In the genomic region with DNA sequence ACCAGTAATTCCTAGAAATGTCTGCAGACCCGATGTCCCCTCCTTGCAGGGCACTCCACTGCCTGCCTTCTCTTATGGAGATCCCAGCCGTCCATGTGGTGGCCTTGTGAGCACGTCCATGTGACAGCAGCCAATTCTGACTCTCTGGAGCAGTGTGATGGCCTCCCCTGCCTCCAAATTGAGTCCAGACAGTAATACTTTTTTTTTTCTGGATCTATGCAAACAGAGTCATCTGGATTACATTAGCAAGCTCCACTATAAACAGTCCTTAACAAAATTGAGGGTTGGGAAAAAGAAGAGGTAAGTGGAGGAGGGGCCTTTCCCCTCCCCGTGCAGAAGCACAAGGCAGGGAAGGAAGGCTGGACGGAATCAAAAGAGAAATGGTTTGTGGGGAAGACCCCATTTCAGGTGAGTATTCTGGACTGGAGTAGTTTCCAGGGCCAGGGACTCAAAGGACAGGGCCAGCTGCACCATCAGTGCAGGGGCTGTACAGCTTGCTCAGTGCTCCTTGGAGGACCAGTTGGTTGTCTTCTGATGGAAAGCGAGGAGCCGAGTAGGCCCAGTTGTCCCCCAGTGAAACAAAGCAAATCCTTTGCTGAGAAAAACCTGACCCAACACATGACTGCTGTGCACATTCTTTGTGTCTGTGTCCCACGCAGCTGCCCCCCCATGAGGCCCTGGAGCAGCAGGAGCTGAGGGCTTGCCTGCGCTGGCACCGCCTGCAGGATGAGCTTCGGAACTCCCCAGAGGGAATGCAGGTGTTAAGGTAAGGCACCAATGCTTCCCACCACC, we compare ENCODE assay signal across 10 mouse cellular contexts.
DNase-seq lines count a peak whose midpoint lies in the region; ATAC-seq and TF ChIP-seq lines count a peak whose summit lies in the region.
"Had no signal": no experiment of that assay in that cellular context is flagged by ENCODE, and none has a peak within 500 bp of the region (broad histone marks: within the 10 kb centered on the region; RNA-seq: fewer than 3 reads in every experiment).

No protein-coding gene starts in this region.

- ATAC-seq in heart, embryonic 13.5 days (ENCODE audit: extremely low read depth, insufficient number of reproducible peaks, low FRiP score, low TSS enrichment) = no peak
- ATAC-seq in limb, embryonic 14.5 days (ENCODE audit: low FRiP score, low read depth) = peak; percentile 74
- no peak for ATAC-seq in liver, embryonic 12.5 days

- TF ChIP-seq CTCF in ES-Bruce4 (IDR thresholded peaks at IDR 0.05; ENCODE audit: low read depth, low read length) = no peak

- TF ChIP-seq EP300 in ES-Bruce4 (IDR thresholded peaks at IDR 0.05; ENCODE audit: insufficient read depth, low read depth, low read length) = peak; percentile 45; the same call in 1 of the 2 replicates

- H3K4me2 ChIP-seq in heart, embryonic 13.5 days = no peak overlapping the region
- peak overlapping the region; percentile 10; the same call in 1 of the 2 replicates for H3K4me2 ChIP-seq in limb, embryonic 14.5 days (replicated peaks; ENCODE audit: low read depth, low read length, severe bottlenecking)
- no peak overlapping the region for H3K4me2 ChIP-seq in liver, embryonic 12.5 days
- H3K4me2 ChIP-seq: liver, embryonic 15.5 days had no signal

- peaks cover 28% of the 10 kb centered on the region for H3K4me1 ChIP-seq in heart, embryonic 13.5 days
- peaks cover 1% of the 10 kb centered on the region for H3K4me1 ChIP-seq in ES-Bruce4 (ENCODE audit: control insufficient read depth, insufficient read depth, low read length)
- H3K4me1 ChIP-seq in embryonic facial prominence, embryonic 10.5 days = peaks cover 48% of the 10 kb centered on the region
- H3K4me1 ChIP-seq in limb, embryonic 14.5 days (ENCODE audit: control insufficient read depth, insufficient read depth, low read length) = peaks cover 26% of the 10 kb centered on the region
- 0 out of 2 replicates have a peak, but pooled peaks cover 4% of the 10 kb centered on the region for H3K4me1 ChIP-seq in liver, embryonic 12.5 days
- H3K4me1 ChIP-seq: liver, embryonic 15.5 days had no signal

- H3K27me3 ChIP-seq in heart, embryonic 13.5 days (replicated peaks) = no peaks in the 10 kb centered on the region
- no peaks in the 10 kb centered on the region for H3K27me3 ChIP-seq in ES-Bruce4 (ENCODE audit: control insufficient read depth, insufficient read depth, low read length, poor library complexity, severe bottlenecking)
- no peaks in the 10 kb centered on the region for H3K27me3 ChIP-seq in embryonic facial prominence, embryonic 10.5 days (replicated peaks; ENCODE audit: low read depth, poor library complexity, severe bottlenecking)
- H3K27me3 ChIP-seq in limb, embryonic 14.5 days (ENCODE audit: control insufficient read depth, insufficient read depth, low read length) = no peaks in the 10 kb centered on the region
- no peaks in the 10 kb centered on the region for H3K27me3 ChIP-seq in liver, embryonic 12.5 days (replicated peaks)
- H3K27me3 ChIP-seq: liver, embryonic 15.5 days had no signal

- no peak overlapping the region for H3K4me3 ChIP-seq in heart, embryonic 13.5 days
- H3K4me3 ChIP-seq in ES-Bruce4 (ENCODE audit: low read depth, low read length) = no peak overlapping the region
- peak overlapping the region; percentile 32; the same call in 1 of the 2 replicates for H3K4me3 ChIP-seq in embryonic facial prominence, embryonic 10.5 days
- H3K4me3 ChIP-seq in limb, embryonic 14.5 days (replicated peaks; ENCODE audit: low read length) = no peak overlapping the region
- no peak overlapping the region for H3K4me3 ChIP-seq in liver, embryonic 12.5 days
- H3K4me3 ChIP-seq: liver, embryonic 15.5 days had no signal

- H3K9ac ChIP-seq in heart, embryonic 13.5 days = no peak overlapping the region
- H3K9ac ChIP-seq in ES-Bruce4 (ENCODE audit: low read depth, poor library complexity, severe bottlenecking) = no peak overlapping the region
- H3K9ac ChIP-seq in limb, embryonic 14.5 days (ENCODE audit: low read depth, low read length, severe bottlenecking) = no peak overlapping the region
- no peak overlapping the region for H3K9ac ChIP-seq in liver, embryonic 12.5 days
- H3K9ac ChIP-seq: liver, embryonic 15.5 days had no signal

- H3K36me3 ChIP-seq in heart, embryonic 13.5 days = no peaks in the 10 kb centered on the region
- H3K36me3 ChIP-seq in ES-Bruce4 (ENCODE audit: control insufficient read depth, insufficient read depth, low read length, poor library complexity, severe bottlenecking) = no peaks in the 10 kb centered on the region
- no peaks in the 10 kb centered on the region for H3K36me3 ChIP-seq in embryonic facial prominence, embryonic 10.5 days (replicated peaks)
- H3K36me3 ChIP-seq in limb, embryonic 14.5 days (ENCODE audit: control insufficient read depth, insufficient read depth, low read length) = no peaks in the 10 kb centered on the region
- no peaks in the 10 kb centered on the region for H3K36me3 ChIP-seq in liver, embryonic 12.5 days
- H3K36me3 ChIP-seq: liver, embryonic 15.5 days had no signal

- TF ChIP-seq POLR2A in ES-Bruce4 (IDR thresholded peaks at IDR 0.05; ENCODE audit: insufficient read depth, low read length) = no peak
- TF ChIP-seq POLR2A in limb, embryonic 14.5 days (IDR thresholded peaks at IDR 0.05; ENCODE audit: borderline replicate concordance, extremely low read depth, insufficient read depth, insufficient read length) = no peak

- no peaks in the 10 kb centered on the region for H3K9me3 ChIP-seq in heart, embryonic 13.5 days
- H3K9me3 ChIP-seq in ES-Bruce4 (replicated peaks; ENCODE audit: control insufficient read depth, insufficient read depth, low read length, poor library complexity, severe bottlenecking) = no peaks in the 10 kb centered on the region
- no peaks in the 10 kb centered on the region; the same call in 1 of the 2 replicates for H3K9me3 ChIP-seq in embryonic facial prominence, embryonic 10.5 days
- H3K9me3 ChIP-seq in limb, embryonic 14.5 days (ENCODE audit: control insufficient read depth, low read length) = no peaks in the 10 kb centered on the region
- no peaks in the 10 kb centered on the region for H3K9me3 ChIP-seq in liver, embryonic 12.5 days (replicated peaks)
- H3K9me3 ChIP-seq: liver, embryonic 15.5 days had no signal

- no peak for DNase-seq in heart, adult 8-10 months (ENCODE audit: low spot score)
- peak; percentile 69 for DNase-seq in embryonic facial prominence, embryonic 10.5 days (ENCODE audit: low spot score)
- DNase-seq in limb, embryonic 14.5 days (ENCODE audit: low spot score) = peak; percentile 74
- DNase-seq in retina, embryonic 14.5 days (ENCODE audit: low spot score) = no peak
- DNase-seq in cerebellum, postnatal 25 days = no peak
- DNase-seq: layer of hippocampus, adult 9-11 months had no signal

- 0 out of 2 replicates have a peak overlapping the region, but pooled peaks have one; percentile 32 for H3K27ac ChIP-seq in heart, embryonic 13.5 days (replicated peaks)
- no peak overlapping the region for H3K27ac ChIP-seq in ES-Bruce4 (ENCODE audit: insufficient read depth, low read length)
- H3K27ac ChIP-seq in embryonic facial prominence, embryonic 10.5 days (replicated peaks) = peak overlapping the region; percentile 93
- peak overlapping the region; percentile 85 for H3K27ac ChIP-seq in limb, embryonic 14.5 days (replicated peaks; ENCODE audit: low read depth, low read length)
- no peak overlapping the region for H3K27ac ChIP-seq in liver, embryonic 12.5 days
- H3K27ac ChIP-seq: liver, embryonic 15.5 days had no signal

- 70% methylated on average over 11 of the region's 11 CpGs for WGBS in heart, embryonic 13.5 days
- 37% methylated on average over 11 of the region's 11 CpGs for WGBS in embryonic facial prominence, embryonic 10.5 days
- 17% methylated on average over 11 of the region's 11 CpGs for WGBS in limb, embryonic 14.5 days
- 65% methylated on average over 11 of the region's 11 CpGs for WGBS in liver, embryonic 12.5 days (ENCODE audit: insufficient replicate concordance)

Comparison
In these comparisons a context has a peak if more than half of its experiments do, and no peak if none do; other contexts are left out.
1. H3K27ac ChIP-seq: peak in heart, embryonic 13.5 days (single experiment), embryonic facial prominence, embryonic 10.5 days (single experiment) and limb, embryonic 14.5 days (single experiment); none in ES-Bruce4 (single experiment) and liver, embryonic 12.5 days (single experiment).
2. DNase-seq: peak in embryonic facial prominence, embryonic 10.5 days (single experiment) and limb, embryonic 14.5 days (single experiment); none in heart, adult 8-10 months (single experiment), retina, embryonic 14.5 days (single experiment) and cerebellum, postnatal 25 days (0 of 2).